Mouse (Mus musculus) liver, embryonic 14.5 days (tissue): ENCODE measurements around the gene Wnt1.

Source experiments
- CTCF ChIP-seq: IDR thresholded peaks from 2 replicates; pipeline ENCODE4 v1.5.1; 2016; ENCODE audit warnings: antibody characterized with exemption, low read depth, control low read depth
- EP300 ChIP-seq: IDR thresholded peaks from 2 replicates; pipeline ENCODE4 v1.6.1; 2016; ENCODE audit warnings: antibody characterized with exemption, low read depth

DNA sequence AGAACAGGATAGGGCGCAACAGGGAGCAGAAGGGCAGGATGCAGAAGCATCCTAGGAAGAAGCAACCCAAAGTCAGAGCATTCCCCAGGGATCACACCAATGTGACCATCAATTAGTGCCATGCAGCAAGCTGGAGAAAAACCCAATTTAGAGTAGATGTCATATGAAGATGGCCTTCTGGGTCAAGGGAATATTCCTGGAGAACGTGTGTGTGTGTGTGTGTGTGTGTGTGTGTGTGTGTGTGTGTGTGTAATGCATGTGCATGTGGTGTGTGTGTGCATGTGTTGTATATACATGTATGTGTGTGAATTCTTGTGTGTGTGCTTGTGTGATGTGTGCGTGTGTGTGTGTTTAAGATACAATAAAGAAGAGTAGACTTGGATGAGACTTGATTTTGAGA, 9.2 kb downstream of the Wnt1 start:
- TF ChIP-seq CTCF (no peak), EP300 (no peak)
